In genomic region chr16:74287878-74288277, GRCm38 (mm10) we compare ENCODE assay signal across 28 mouse cellular contexts.
A peak's percentile ranks its signal among the peaks of the same experiment; 100 is the strongest.
DNase-seq lines count a peak whose midpoint lies in the region; ATAC-seq and TF ChIP-seq lines count a peak whose summit lies in the region.
"Had no signal": no experiment of that assay in that cellular context is flagged by ENCODE, and none has a peak within 500 bp of the region (broad histone marks: within the 10 kb centered on the region; RNA-seq: fewer than 3 reads in every experiment).

No protein-coding gene starts in this region.

- no peaks in the 10 kb centered on the region for H3K27me3 ChIP-seq in hindbrain, embryonic 12.5 days
- no peaks in the 10 kb centered on the region for H3K27me3 ChIP-seq in hindbrain, embryonic 11.5 days (ENCODE audit: control insufficient read depth, insufficient read depth, low read length)
- H3K27me3 ChIP-seq in neural tube, embryonic 13.5 days: no peaks in the 10 kb centered on the region
- no peaks in the 10 kb centered on the region for H3K27me3 ChIP-seq in hindbrain, postnatal 0 days (ENCODE audit: insufficient read depth, low read length)
- H3K27me3 ChIP-seq in neural tube, embryonic 15.5 days (replicated peaks): no peaks in the 10 kb centered on the region
- no peaks in the 10 kb centered on the region for H3K27me3 ChIP-seq in kidney, embryonic 16.5 days (ENCODE audit: insufficient read depth, low read length)
- H3K27me3 ChIP-seq: heart, embryonic 13.5 days; hindbrain, embryonic 15.5 days; liver, embryonic 12.5 days; megakaryocyte, embryonic 14.5 days had no signal

- no peaks in the 10 kb centered on the region for H3K36me3 ChIP-seq in hindbrain, embryonic 12.5 days
- no peaks in the 10 kb centered on the region for H3K36me3 ChIP-seq in hindbrain, embryonic 11.5 days (ENCODE audit: control insufficient read depth, insufficient read depth, low read length)
- no peaks in the 10 kb centered on the region for H3K36me3 ChIP-seq in neural tube, embryonic 13.5 days
- H3K36me3 ChIP-seq in hindbrain, postnatal 0 days (ENCODE audit: insufficient read depth, low read length): no peaks in the 10 kb centered on the region
- H3K36me3 ChIP-seq in neural tube, embryonic 15.5 days: no peaks in the 10 kb centered on the region
- H3K36me3 ChIP-seq in kidney, embryonic 16.5 days (ENCODE audit: insufficient read depth, low read length): no peaks in the 10 kb centered on the region
- H3K36me3 ChIP-seq: heart, embryonic 13.5 days; hindbrain, embryonic 15.5 days; liver, embryonic 12.5 days had no signal

- no peaks in the 10 kb centered on the region for H3K9me3 ChIP-seq in hindbrain, embryonic 12.5 days (replicated peaks)
- H3K9me3 ChIP-seq in hindbrain, embryonic 11.5 days (ENCODE audit: control insufficient read depth, low read length): no peaks in the 10 kb centered on the region
- no peaks in the 10 kb centered on the region for H3K9me3 ChIP-seq in neural tube, embryonic 13.5 days
- H3K9me3 ChIP-seq in hindbrain, postnatal 0 days (ENCODE audit: low read length): no peaks in the 10 kb centered on the region
- no peaks in the 10 kb centered on the region for H3K9me3 ChIP-seq in neural tube, embryonic 15.5 days (replicated peaks)
- no peaks in the 10 kb centered on the region for H3K9me3 ChIP-seq in kidney, embryonic 16.5 days (ENCODE audit: low read length)
- H3K9me3 ChIP-seq: heart, embryonic 13.5 days; hindbrain, embryonic 15.5 days; liver, embryonic 12.5 days had no signal

- ATAC-seq in hindbrain, embryonic 12.5 days (ENCODE audit: low FRiP score): 0 out of 2 replicates have a peak, but pooled peaks have one; percentile 13
- no peak for ATAC-seq in hindbrain, embryonic 11.5 days (ENCODE audit: low FRiP score)
- ATAC-seq in neural tube, embryonic 13.5 days (ENCODE audit: low read depth): peak; percentile 43; the same call in 1 of the 2 replicates
- 0 out of 2 replicates have a peak, but pooled peaks have one; percentile 47 for ATAC-seq in hindbrain, postnatal 0 days
- ATAC-seq in neural tube, embryonic 15.5 days (ENCODE audit: low FRiP score): peak; percentile 57
- no peak for ATAC-seq in kidney, embryonic 16.5 days (ENCODE audit: low FRiP score, low TSS enrichment)
- ATAC-seq: intestine, embryonic 16.5 days; liver, embryonic 12.5 days; liver, postnatal 0 days; lung, postnatal 0 days had no signal

- no peak overlapping the region for H3K4me3 ChIP-seq in hindbrain, embryonic 12.5 days
- H3K4me3 ChIP-seq in hindbrain, embryonic 11.5 days (ENCODE audit: low read depth, low read length): no peak overlapping the region
- no peak overlapping the region for H3K4me3 ChIP-seq in neural tube, embryonic 13.5 days
- no peak overlapping the region for H3K4me3 ChIP-seq in hindbrain, postnatal 0 days (ENCODE audit: low read length)
- no peak overlapping the region for H3K4me3 ChIP-seq in neural tube, embryonic 15.5 days (replicated peaks)
- H3K4me3 ChIP-seq in kidney, embryonic 16.5 days (ENCODE audit: low read length): no peak overlapping the region
- H3K4me3 ChIP-seq: erythroblast, embryonic 14.5 days; heart, embryonic 13.5 days; hindbrain, embryonic 15.5 days; liver, embryonic 12.5 days; megakaryocyte, embryonic 14.5 days had no signal

- no peak overlapping the region for H3K9ac ChIP-seq in hindbrain, embryonic 12.5 days
- H3K9ac ChIP-seq in hindbrain, embryonic 11.5 days (ENCODE audit: low read depth, low read length): no peak overlapping the region
- H3K9ac ChIP-seq in neural tube, embryonic 13.5 days: no peak overlapping the region
- H3K9ac ChIP-seq in hindbrain, postnatal 0 days (replicated peaks; ENCODE audit: low read length): no peak overlapping the region
- H3K9ac ChIP-seq in neural tube, embryonic 15.5 days (replicated peaks): no peak overlapping the region
- no peak overlapping the region for H3K9ac ChIP-seq in kidney, embryonic 16.5 days (replicated peaks; ENCODE audit: low read length)
- H3K9ac ChIP-seq: heart, embryonic 13.5 days; hindbrain, embryonic 15.5 days; liver, embryonic 12.5 days; liver, postnatal 0 days had no signal

- no peak for TF ChIP-seq CTCF in hindbrain, postnatal 0 days (IDR thresholded peaks at IDR 0.05; ENCODE audit: low read depth)

- 58% methylated on average over 8 of the region's 8 CpGs for WGBS in hindbrain, embryonic 12.5 days
- WGBS in hindbrain, embryonic 11.5 days: 82% methylated on average over 8 of the region's 8 CpGs
- 51% methylated on average over 8 of the region's 8 CpGs for WGBS in neural tube, embryonic 13.5 days
- 52% methylated on average over 8 of the region's 8 CpGs for WGBS in hindbrain, postnatal 0 days
- WGBS in neural tube, embryonic 15.5 days: 50% methylated on average over 8 of the region's 8 CpGs
- WGBS in kidney, embryonic 16.5 days: 78% methylated on average over 8 of the region's 8 CpGs

- no peaks in the 10 kb centered on the region for H3K4me1 ChIP-seq in hindbrain, embryonic 12.5 days
- no peaks in the 10 kb centered on the region for H3K4me1 ChIP-seq in hindbrain, embryonic 11.5 days (replicated peaks; ENCODE audit: control insufficient read depth, insufficient read depth, low read length)
- H3K4me1 ChIP-seq in neural tube, embryonic 13.5 days (replicated peaks): peaks cover 7% of the 10 kb centered on the region; the same call in 1 of the 2 replicates
- no peaks in the 10 kb centered on the region for H3K4me1 ChIP-seq in hindbrain, postnatal 0 days (ENCODE audit: insufficient read depth, low read length)
- H3K4me1 ChIP-seq in neural tube, embryonic 15.5 days: no peaks in the 10 kb centered on the region
- H3K4me1 ChIP-seq in kidney, embryonic 16.5 days (ENCODE audit: insufficient read depth, low read length): 0 out of 2 replicates have a peak, but pooled peaks cover 4% of the 10 kb centered on the region
- H3K4me1 ChIP-seq: hindbrain, embryonic 15.5 days; liver, embryonic 12.5 days; megakaryocyte, embryonic 14.5 days had no signal

- DNase-seq in hindbrain, embryonic 11.5 days (ENCODE audit: low spot score): no peak
- DNase-seq in neural tube, embryonic 10.5 days (ENCODE audit: extremely low spot score, low spot score): no peak
- DNase-seq in hindbrain, postnatal 0 days (ENCODE audit: low spot score): peak; percentile 22
- no peak for DNase-seq in lung, adult 18-20 months
- DNase-seq: adrenal gland, postnatal 25 days; B cell, adult 2 months; cerebellum, adult 2 months; cerebellum, postnatal 14 days; heart, postnatal 14 days; kidney, adult 8-10 months; kidney, postnatal 10 days; layer of hippocampus, postnatal 36 days; left cerebral cortex, postnatal 4 days; liver, postnatal 0 days; lung, postnatal 4 days; thymus, adult 2 months; thymus, postnatal 4 days had no signal

- H3K27ac ChIP-seq in hindbrain, embryonic 12.5 days: no peak overlapping the region
- H3K27ac ChIP-seq in hindbrain, embryonic 11.5 days (ENCODE audit: low read depth, low read length): no peak overlapping the region
- no peak overlapping the region for H3K27ac ChIP-seq in neural tube, embryonic 13.5 days (replicated peaks)
- no peak overlapping the region for H3K27ac ChIP-seq in hindbrain, postnatal 0 days
- H3K27ac ChIP-seq in neural tube, embryonic 15.5 days (replicated peaks): no peak overlapping the region
- no peak overlapping the region for H3K27ac ChIP-seq in kidney, embryonic 16.5 days (ENCODE audit: low read length)
- H3K27ac ChIP-seq: heart, embryonic 13.5 days; hindbrain, embryonic 15.5 days; liver, embryonic 12.5 days had no signal

- no peak overlapping the region for H3K4me2 ChIP-seq in hindbrain, embryonic 12.5 days (replicated peaks)
- H3K4me2 ChIP-seq in hindbrain, embryonic 11.5 days (replicated peaks; ENCODE audit: low read depth, low read length): no peak overlapping the region
- no peak overlapping the region for H3K4me2 ChIP-seq in neural tube, embryonic 13.5 days
- no peak overlapping the region for H3K4me2 ChIP-seq in hindbrain, postnatal 0 days (ENCODE audit: low read depth, low read length)
- no peak overlapping the region for H3K4me2 ChIP-seq in neural tube, embryonic 15.5 days
- no peak overlapping the region for H3K4me2 ChIP-seq in kidney, embryonic 16.5 days (replicated peaks; ENCODE audit: low read depth, low read length)
- H3K4me2 ChIP-seq: heart, embryonic 13.5 days; hindbrain, embryonic 15.5 days; liver, embryonic 12.5 days had no signal

Comparison
In these comparisons a context has a peak if more than half of its experiments do, and no peak if none do; other contexts are left out.
1. ATAC-seq: peak in hindbrain, embryonic 12.5 days (single experiment), neural tube, embryonic 13.5 days (single experiment), hindbrain, postnatal 0 days (single experiment) and neural tube, embryonic 15.5 days (single experiment); none in hindbrain, embryonic 11.5 days (single experiment) and kidney, embryonic 16.5 days (single experiment).